Mouse (Mus musculus): ENCODE data around the gene Zmat5. TPM values are rescaled to one million over a fixed set of nuclear protein-coding genes. Genes with fewer than 3 reads are reported as not detected.

Zmat5 gene
- total RNA-seq, 2 experiments from 2014 or later: 10.8 to 38.8 TPM

GRCm38 (mm10) chr11:4769293-4769692 is 64.8 kb downstream of the Zmat5 start:
- no peak for ATAC-seq (replicated peaks; ENCODE audit: poor library complexity)

GRCm38 (mm10) chr11:4769881-4770280 is 65.4 kb downstream of the Zmat5 start:
- ATAC-seq (replicated peaks; ENCODE audit: poor library complexity): no peak

- ATAC-seq (replicated peaks; ENCODE audit: poor library complexity): no peak
Observed at GRCm38 (mm10) chr11:4771756-4772155, 67.3 kb downstream of the Zmat5 start.

GRCm38 (mm10) chr11:4772925-4773324 is 68.4 kb downstream of the Zmat5 start:
- ATAC-seq (replicated peaks; ENCODE audit: poor library complexity): peak; percentile 44; the same call in 1 of the 2 replicates

GRCm38 (mm10) chr11:4780927-4781326 is 76.4 kb downstream of the Zmat5 start:
- no peak for ATAC-seq (replicated peaks; ENCODE audit: poor library complexity)

GRCm38 (mm10) chr11:4783116-4783515 is 78.6 kb downstream of the Zmat5 start:
- no peak for ATAC-seq (replicated peaks; ENCODE audit: poor library complexity)

GRCm38 (mm10) chr11:4784629-4785142 is 80.2 kb downstream of the Zmat5 start:
- ATAC-seq (replicated peaks; ENCODE audit: poor library complexity): peak; percentile 84

Other genes starting within 250 kb of the Zmat5 start
- 31.2 and 32.4 TPM in 2 replicates for gene Mtmr3, start 109.8 kb upstream of the Zmat5 start, total RNA-seq (2015)
- gene Mtmr3, start 109.8 kb upstream of the Zmat5 start, total RNA-seq (2017): 54.5 and 59.0 TPM in 2 replicates
- not detected in 2 replicates for gene Gm11032, start 84.6 kb upstream of the Zmat5 start, total RNA-seq (2015)
- gene Gm11032, start 84.6 kb upstream of the Zmat5 start, total RNA-seq (2017): not detected in 2 replicates
- gene Ascc2, start 66.9 kb upstream of the Zmat5 start, total RNA-seq (2015): 15.3 and 19.6 TPM in 2 replicates
- 16.2 and 23.7 TPM in 2 replicates for gene Ascc2, start 66.9 kb upstream of the Zmat5 start, total RNA-seq (2017)
- gene Uqcr10, start 336 bp upstream of the Zmat5 start, total RNA-seq (2015): 195 and 210 TPM in 2 replicates
- gene Uqcr10, start 336 bp upstream of the Zmat5 start, total RNA-seq (2017): 126 and 138 TPM in 2 replicates
- gene Cabp7, start 42.1 kb downstream of the Zmat5 start, total RNA-seq (2015): not detected in 2 replicates
- gene Cabp7, start 42.1 kb downstream of the Zmat5 start, total RNA-seq (2017): not detected in 2 replicates
- gene Nf2, start 144.9 kb downstream of the Zmat5 start, total RNA-seq (2015): 17.4 and 17.9 TPM in 2 replicates
- gene Nf2, start 144.9 kb downstream of the Zmat5 start, total RNA-seq (2017): 48.1 and 64.9 TPM in 2 replicates
- 12.0 and 13.7 TPM in 2 replicates for gene Nipsnap1, start 169.3 kb downstream of the Zmat5 start, total RNA-seq (2015)
- gene Nipsnap1, start 169.3 kb downstream of the Zmat5 start, total RNA-seq (2017): 20.5 and 21.5 TPM in 2 replicates
- gene Thoc5, start 190.6 kb downstream of the Zmat5 start, total RNA-seq (2015): 19.7 and 20.7 TPM in 2 replicates
- gene Thoc5, start 190.6 kb downstream of the Zmat5 start, total RNA-seq (2017): 51.9 and 56.1 TPM in 2 replicates
- gene Nefh, start 243.4 kb downstream of the Zmat5 start, total RNA-seq (2015): 4.6 and 8.0 TPM in 2 replicates
- 3.5 and 6.0 TPM in 2 replicates for gene Nefh, start 243.4 kb downstream of the Zmat5 start, total RNA-seq (2017)